Mouse (Mus musculus) myocyte (in vitro differentiated cells): ENCODE data around the gene Gnao1.
A peak's percentile ranks its signal among the peaks of the same experiment; 100 is the strongest.

Experiments used
- CEBPB ChIP-seq: IDR thresholded peaks from 2 replicates; pipeline ENCODE4 v1.6.1; 2011; ENCODE audit warnings: mild to moderate bottlenecking, moderate library complexity; ENCODE audit not compliant: poor library complexity, insufficient read depth, severe bottlenecking
- E2F4 ChIP-seq: IDR thresholded peaks from one replicate; pipeline ENCODE4 v1.6.1; 2011; ENCODE audit warnings: mild to moderate bottlenecking, control low read depth, moderate library complexity; ENCODE audit not compliant: insufficient read depth
- MAX ChIP-seq: IDR thresholded peaks from one replicate; pipeline ENCODE4 v1.6.1; 2011; ENCODE audit warnings: low read depth, mild to moderate bottlenecking, control low read depth
- MYOD1 ChIP-seq, 3 experiments: IDR thresholded peaks; one replicate each; pipeline ENCODE4 v1.6.1; 2011; ENCODE audit warnings: control low read depth in 2 of 3, low read depth in 2 of 3, mild to moderate bottlenecking in 2 of 3, moderate library complexity in 1 of 3; ENCODE audit not compliant: insufficient read length in 2 of 3, control insufficient read depth in 1 of 3
- MYOG ChIP-seq, 3 experiments: IDR thresholded peaks; one replicate each; pipeline ENCODE4 v1.6.1; 2011; ENCODE audit warnings: control low read depth in 2 of 3, low read depth in 2 of 3, mild to moderate bottlenecking in 2 of 3; ENCODE audit not compliant: insufficient read length in 2 of 3, control insufficient read depth in 1 of 3, insufficient read depth in 1 of 3
- POLR2A ChIP-seq: IDR thresholded peaks from one replicate; pipeline ENCODE4 v1.6.1; 2011; ENCODE audit warnings: low read depth, mild to moderate bottlenecking, control low read depth, moderate library complexity; ENCODE audit not compliant: insufficient read length
- POLR2AphosphoS2 ChIP-seq: IDR thresholded peaks from one replicate; pipeline ENCODE4 v1.6.1; 2011; ENCODE audit warnings: low read depth, control low read depth; ENCODE audit not compliant: insufficient read length
- REST ChIP-seq: IDR thresholded peaks from one replicate; pipeline ENCODE4 v1.6.1; 2011; ENCODE audit warnings: mild to moderate bottlenecking, control low read depth, moderate library complexity; ENCODE audit not compliant: insufficient read depth, insufficient read length
- SRF ChIP-seq: IDR thresholded peaks from one replicate; pipeline ENCODE4 v1.6.1; 2011; ENCODE audit warnings: low read depth; ENCODE audit not compliant: control insufficient read depth, insufficient read length
- TCF12 ChIP-seq: IDR thresholded peaks from one replicate; pipeline ENCODE4 v1.6.1; 2011; ENCODE audit warnings: mild to moderate bottlenecking, control low read depth; ENCODE audit not compliant: poor library complexity, insufficient read depth, severe bottlenecking
- TCF3 ChIP-seq: IDR thresholded peaks from one replicate; pipeline ENCODE4 v1.6.1; 2011; ENCODE audit warnings: low read depth, control low read depth; ENCODE audit not compliant: insufficient read length
- USF1 ChIP-seq: IDR thresholded peaks from one replicate; pipeline ENCODE4 v1.6.1; 2011; ENCODE audit warnings: low read depth, mild to moderate bottlenecking, control low read depth, moderate library complexity

- TF ChIP-seq USF1 (no peak), MAX (no peak), POLR2A (peak; percentile 83), CEBPB (no peak), E2F4 (no peak), MYOG (IDR thresholded peaks at IDR 0.05; ENCODE audit: control insufficient read depth in 1 of 3, insufficient read depth in 1 of 3, insufficient read length in 2 of 3, low read depth in 2 of 3) (no peak), SRF (no peak), POLR2AphosphoS2 (peak; percentile 59), TCF12 (no peak), MYOD1 (IDR thresholded peaks at IDR 0.05; ENCODE audit: control insufficient read depth in 1 of 3, insufficient read length in 2 of 3, low read depth in 2 of 3) (peak in 1 of 3 experiments; percentile 15), TCF3 (no peak), REST (no peak)
Measured at GRCm38 (mm10) chr8:94012013-94012951, 202.5 kb downstream of the Gnao1 start, which contains the start of gene Amfr.
